Mouse (Mus musculus) ovary, adult 2 months (tissue): ENCODE measurements around the gene D17Wsu92e. TPM values are rescaled to one million over a fixed set of nuclear protein-coding genes. Genes with fewer than 3 reads are reported as not detected.

ENCODE experiments used
- polyA plus RNA-seq: library from polyadenylated mRNA; depleted of rRNA; stranded (reverse); fragments of >200 nt; gene quantifications from 2 replicates; pipeline ENCODE4 v1.2.3, GENCODE M21; 2012; rRNA removed

D17Wsu92e gene
- polyA plus RNA-seq = 82.1 and 93.7 TPM in 2 replicates

DNA sequence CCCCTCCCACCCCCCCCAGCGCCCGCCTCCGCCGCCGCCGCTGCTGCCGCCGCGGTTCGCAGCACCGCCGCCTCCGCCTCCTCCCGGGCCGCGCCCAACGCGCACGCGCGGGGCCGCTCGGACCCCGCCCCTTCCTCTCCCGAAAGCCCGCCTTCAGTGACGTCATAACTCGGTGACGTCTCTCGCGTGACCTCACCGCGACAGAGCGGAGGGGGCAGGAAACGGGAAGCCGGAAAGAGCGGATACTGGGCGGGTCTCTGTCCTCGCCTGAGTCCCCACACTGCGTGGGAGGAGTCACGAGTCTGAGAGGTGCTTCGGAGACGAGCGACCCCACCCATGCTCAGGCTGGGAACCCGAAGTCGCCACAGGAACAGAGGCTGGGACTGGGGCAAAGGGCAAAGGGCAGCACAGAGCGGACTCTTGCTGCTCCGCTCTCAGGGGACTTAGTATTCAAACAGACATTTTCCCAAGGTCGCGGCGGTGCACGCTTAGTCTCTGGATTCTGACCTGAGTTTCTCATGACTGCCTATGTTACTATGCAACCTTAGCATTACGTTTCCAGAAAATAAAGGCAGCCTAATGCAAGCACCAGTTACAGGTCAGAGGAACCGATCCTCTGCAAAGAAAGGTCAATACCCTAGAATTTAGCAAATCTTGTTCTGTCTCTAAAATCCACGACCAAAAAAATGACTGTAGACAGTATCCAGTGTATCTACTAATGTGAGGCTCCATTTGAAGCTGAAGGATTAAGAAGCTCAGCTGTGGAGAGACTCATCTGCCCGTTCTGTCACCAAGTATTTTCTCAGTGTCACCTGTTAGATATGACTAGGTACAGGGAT is at the start of gene D17Wsu92e:
TSS of gene D17Wsu92e (minus strand) at position 81 of the 839 bp plus-strand sequence.

DNA sequence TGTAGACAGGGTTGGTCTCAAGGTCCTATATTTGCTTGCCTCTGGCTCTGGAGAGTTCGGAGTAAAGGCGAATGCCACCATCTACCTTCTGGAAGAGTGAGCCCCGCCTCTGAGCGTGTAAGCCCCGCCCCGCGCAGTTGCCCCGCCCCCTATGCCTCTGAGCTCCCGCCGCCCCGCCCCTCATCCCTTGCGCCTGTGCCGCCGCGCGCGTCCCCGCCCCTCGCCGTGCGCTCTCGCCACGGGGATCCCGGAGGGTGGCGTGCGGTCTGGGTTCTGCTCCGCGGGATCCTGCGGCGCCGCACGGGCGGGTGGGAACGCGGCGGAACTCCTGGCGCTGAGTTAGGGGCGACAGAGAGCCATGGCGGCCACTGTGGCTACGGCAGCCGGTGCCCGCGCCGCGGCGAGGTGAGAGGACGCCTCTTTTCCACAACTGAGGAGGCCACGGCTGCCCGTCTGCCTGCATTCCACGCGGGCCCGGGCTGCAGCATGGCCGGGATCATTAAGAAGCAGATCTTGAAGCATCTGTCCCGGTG is 35.9 kb upstream of the D17Wsu92e start, which contains the start of gene Uhrf1bp1:
TSS of gene Uhrf1bp1 (plus strand) at position 177 of the 533 bp plus-strand sequence.

DNA sequence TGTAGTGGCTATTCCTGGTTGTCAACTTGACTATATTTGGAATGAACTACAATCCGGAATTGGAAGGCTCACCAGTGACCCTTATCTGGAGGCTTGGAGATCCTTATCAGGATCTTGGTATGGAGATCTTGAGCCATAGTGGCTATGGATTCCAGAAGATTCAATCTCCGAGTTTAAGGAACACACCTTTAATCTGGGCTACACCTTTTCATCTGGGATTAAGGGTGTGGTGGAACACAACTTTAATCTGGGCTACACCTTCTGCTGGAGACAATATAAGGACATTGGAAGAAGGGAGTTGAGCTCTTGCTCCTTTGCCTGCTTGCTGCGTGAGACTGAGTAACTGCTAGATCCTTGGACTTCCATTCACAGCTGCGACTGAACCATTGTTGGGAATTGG is 17.4 kb upstream of the D17Wsu92e start, which contains the start of gene Snrpc:
TSS of gene Snrpc (plus strand) at position 301 of the 400 bp plus-strand sequence.

GRCm38 (mm10) chr17:27728770-27729169 is 91.7 kb downstream of the D17Wsu92e start, which contains the start of gene Spdef:
Gene Spdef, minus strand, starts transcription at chr17:27728955.

Other genes with a start within 250 kb of the D17Wsu92e start
- 102 and 148 TPM in 2 replicates for gene Nudt3, start 197.2 kb downstream of the D17Wsu92e start, polyA plus RNA-seq
- not detected in 2 replicates for gene RPS10-NUDT3, start 185.4 kb downstream of the D17Wsu92e start, polyA plus RNA-seq
- 1,844 and 2,082 TPM in 2 replicates for gene Rps10, start 184.0 kb downstream of the D17Wsu92e start, polyA plus RNA-seq
- gene Pacsin1, start 165.1 kb downstream of the D17Wsu92e start, polyA plus RNA-seq = 6.2 and 7.9 TPM in 2 replicates
- 20.5 and 29.6 TPM in 2 replicates for gene Spdef, start 91.7 kb downstream of the D17Wsu92e start, polyA plus RNA-seq
- 140 and 144 TPM in 2 replicates for gene Snrpc, start 17.5 kb upstream of the D17Wsu92e start, polyA plus RNA-seq
- 19.1 and 19.2 TPM in 2 replicates for gene Uhrf1bp1, start 35.8 kb upstream of the D17Wsu92e start, polyA plus RNA-seq
- gene Anks1, start 88.7 kb upstream of the D17Wsu92e start, polyA plus RNA-seq = 56.6 and 61.9 TPM in 2 replicates
- gene Taf11, start 89.2 kb upstream of the D17Wsu92e start, polyA plus RNA-seq = 9.0 and 11.0 TPM in 2 replicates